Mouse (Mus musculus) myocyte (in vitro differentiated cells): ENCODE data around the gene Ank3. TPM values are rescaled to one million over a fixed set of nuclear protein-coding genes. Genes with fewer than 3 reads are reported as not detected.

Source experiments
- H3K27me3 ChIP-seq: one replicate; pipeline ENCODE4 v1.6.1; 2011; ENCODE audit not compliant: control insufficient read depth, insufficient read depth, insufficient read length
- H3K36me3 ChIP-seq: one replicate; pipeline ENCODE4 v1.6.1; 2011; ENCODE audit not compliant: control insufficient read depth, insufficient read depth
- H3K4me2 ChIP-seq: one replicate; pipeline ENCODE4 v1.6.1; 2011; ENCODE audit warnings: low read depth, control low read depth
- H3K4me3 ChIP-seq: one replicate; pipeline ENCODE4 v1.5.1; 2011; ENCODE audit warnings: mild to moderate bottlenecking, control low read depth, moderate library complexity
- H3K79me2 ChIP-seq: one replicate; pipeline ENCODE4 v1.6.1; 2011; ENCODE audit not compliant: control insufficient read depth, insufficient read depth
- H3ac ChIP-seq: one replicate; pipeline ENCODE4 v1.6.1; 2011; ENCODE audit not compliant: control insufficient read depth, insufficient read length
- CEBPB ChIP-seq: IDR thresholded peaks from 2 replicates; pipeline ENCODE4 v1.6.1; 2011; ENCODE audit warnings: mild to moderate bottlenecking, moderate library complexity; ENCODE audit not compliant: poor library complexity, insufficient read depth, severe bottlenecking
- E2F4 ChIP-seq: IDR thresholded peaks from one replicate; pipeline ENCODE4 v1.6.1; 2011; ENCODE audit warnings: mild to moderate bottlenecking, control low read depth, moderate library complexity; ENCODE audit not compliant: insufficient read depth
- MAX ChIP-seq: IDR thresholded peaks from one replicate; pipeline ENCODE4 v1.6.1; 2011; ENCODE audit warnings: low read depth, mild to moderate bottlenecking, control low read depth
- MYOD1 ChIP-seq, 3 experiments: IDR thresholded peaks; one replicate each; pipeline ENCODE4 v1.6.1; 2011; ENCODE audit warnings: control low read depth in 2 of 3, low read depth in 2 of 3, mild to moderate bottlenecking in 2 of 3, moderate library complexity in 1 of 3; ENCODE audit not compliant: insufficient read length in 2 of 3, control insufficient read depth in 1 of 3
- MYOG ChIP-seq, 3 experiments: IDR thresholded peaks; one replicate each; pipeline ENCODE4 v1.6.1; 2011; ENCODE audit warnings: control low read depth in 2 of 3, low read depth in 2 of 3, mild to moderate bottlenecking in 2 of 3; ENCODE audit not compliant: insufficient read length in 2 of 3, control insufficient read depth in 1 of 3, insufficient read depth in 1 of 3
- POLR2A ChIP-seq: IDR thresholded peaks from one replicate; pipeline ENCODE4 v1.6.1; 2011; ENCODE audit warnings: low read depth, mild to moderate bottlenecking, control low read depth, moderate library complexity; ENCODE audit not compliant: insufficient read length
- POLR2AphosphoS2 ChIP-seq: IDR thresholded peaks from one replicate; pipeline ENCODE4 v1.6.1; 2011; ENCODE audit warnings: low read depth, control low read depth; ENCODE audit not compliant: insufficient read length
- REST ChIP-seq: IDR thresholded peaks from one replicate; pipeline ENCODE4 v1.6.1; 2011; ENCODE audit warnings: mild to moderate bottlenecking, control low read depth, moderate library complexity; ENCODE audit not compliant: insufficient read depth, insufficient read length
- SRF ChIP-seq: IDR thresholded peaks from one replicate; pipeline ENCODE4 v1.6.1; 2011; ENCODE audit warnings: low read depth; ENCODE audit not compliant: control insufficient read depth, insufficient read length
- TCF12 ChIP-seq: IDR thresholded peaks from one replicate; pipeline ENCODE4 v1.6.1; 2011; ENCODE audit warnings: mild to moderate bottlenecking, control low read depth; ENCODE audit not compliant: poor library complexity, insufficient read depth, severe bottlenecking
- TCF3 ChIP-seq: IDR thresholded peaks from one replicate; pipeline ENCODE4 v1.6.1; 2011; ENCODE audit warnings: low read depth, control low read depth; ENCODE audit not compliant: insufficient read length
- USF1 ChIP-seq: IDR thresholded peaks from one replicate; pipeline ENCODE4 v1.6.1; 2011; ENCODE audit warnings: low read depth, mild to moderate bottlenecking, control low read depth, moderate library complexity
- polyA plus RNA-seq: library from polyadenylated mRNA; unstranded; fragments of >200 nt; fragmentation: generic; extraction: Trizol; gene quantifications from one replicate; pipeline ENCODE4 v1.2.1, GENCODE M21; 2012; ENCODE audit warnings: missing spikeins

Ank3 gene
- polyA plus RNA-seq, 1 experiment = 5.5 TPM

DNA sequence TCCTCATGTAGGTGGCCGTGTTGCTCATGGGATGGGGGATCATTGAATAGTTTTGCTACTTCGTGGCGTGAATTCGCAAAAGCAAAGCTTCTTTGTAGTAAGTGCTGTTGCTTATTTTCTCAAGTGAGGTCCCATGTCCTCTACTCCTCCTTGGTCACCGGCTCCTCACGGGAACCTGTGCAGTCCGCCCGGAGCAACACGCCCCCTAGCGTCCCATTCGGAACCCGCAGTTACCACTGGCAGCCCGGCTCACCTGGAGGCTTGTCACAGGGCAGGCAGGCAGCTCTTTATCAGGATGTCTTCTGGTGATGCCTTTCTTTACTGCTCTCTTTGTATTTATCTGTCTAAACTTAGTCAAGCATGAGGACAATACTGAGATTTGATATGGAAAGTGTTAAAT lies 157.7 kb downstream of the Ank3 start:
- Histone ChIP-seq H3K36me3 (no peaks in the 10 kb centered on the region), H3K4me3 (no peak overlapping the region), H3K79me2 (no peaks in the 10 kb centered on the region), H3K27me3 (no peaks in the 10 kb centered on the region), H3K4me2 (no peak overlapping the region), H3ac (no peak overlapping the region)
- no peak for TF ChIP-seq MYOD1 (IDR thresholded peaks at IDR 0.05; ENCODE audit: control insufficient read depth in 1 of 3, insufficient read length in 2 of 3, low read depth in 2 of 3)
- no peak for TF ChIP-seq REST
- no peak for TF ChIP-seq TCF3
- no peak for TF ChIP-seq MAX

DNA sequence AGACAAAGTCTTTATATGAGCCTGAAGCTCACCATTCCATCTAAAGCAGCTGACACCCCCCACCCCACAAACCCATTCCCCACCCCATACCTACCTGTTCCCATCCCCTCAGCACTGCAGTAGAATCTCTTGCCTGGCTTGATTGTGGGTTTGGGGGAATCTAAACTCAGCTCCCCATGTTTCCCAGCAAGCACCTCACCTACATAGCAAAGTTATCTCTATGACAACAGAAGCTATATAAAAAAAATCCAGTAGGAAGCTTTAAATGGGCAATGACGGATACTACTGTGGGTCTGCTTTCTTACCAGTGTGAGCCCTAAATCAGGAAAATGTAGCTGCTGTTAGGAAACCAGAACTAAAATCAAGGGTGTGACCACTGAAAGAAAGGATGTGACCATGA lies 161.7 kb downstream of the Ank3 start:
- Histone ChIP-seq H3K4me3 (no peak overlapping the region), H3K27me3 (no peaks in the 10 kb centered on the region), H3K4me2 (no peak overlapping the region), H3ac (no peak overlapping the region), H3K79me2 (no peaks in the 10 kb centered on the region), H3K36me3 (no peaks in the 10 kb centered on the region)
- TF ChIP-seq POLR2A = no peak
- TF ChIP-seq TCF3 = no peak
- no peak for TF ChIP-seq POLR2AphosphoS2
- no peak for TF ChIP-seq SRF
- TF ChIP-seq USF1 = no peak
- TF ChIP-seq MAX = no peak
- TF ChIP-seq REST = no peak
- TF ChIP-seq CEBPB = no peak
- TF ChIP-seq E2F4 = no peak
- TF ChIP-seq TCF12 = no peak
- TF ChIP-seq MYOD1 (IDR thresholded peaks at IDR 0.05; ENCODE audit: control insufficient read depth in 1 of 3, insufficient read length in 2 of 3, low read depth in 2 of 3) = no peak
- no peak for TF ChIP-seq MYOG (IDR thresholded peaks at IDR 0.05; ENCODE audit: control insufficient read depth in 1 of 3, insufficient read depth in 1 of 3, insufficient read length in 2 of 3, low read depth in 2 of 3)

- no peaks in the 10 kb centered on the region for H3K27me3 ChIP-seq
- H3ac ChIP-seq = no peak overlapping the region
- H3K4me3 ChIP-seq = no peak overlapping the region
- TF ChIP-seq POLR2A = no peak
- TF ChIP-seq TCF3 = no peak
- no peak for TF ChIP-seq USF1
- TF ChIP-seq MAX = no peak
- no peak for TF ChIP-seq MYOG (IDR thresholded peaks at IDR 0.05; ENCODE audit: control insufficient read depth in 1 of 3, insufficient read depth in 1 of 3, insufficient read length in 2 of 3, low read depth in 2 of 3)
- no peak for TF ChIP-seq CEBPB
- TF ChIP-seq MYOD1 (IDR thresholded peaks at IDR 0.05; ENCODE audit: control insufficient read depth in 1 of 3, insufficient read length in 2 of 3, low read depth in 2 of 3) = no peak
- TF ChIP-seq TCF12 = no peak
- no peak for TF ChIP-seq REST
- no peak for TF ChIP-seq SRF
- no peak for TF ChIP-seq E2F4
- H3K4me2 ChIP-seq = no peak overlapping the region
- no peaks in the 10 kb centered on the region for H3K79me2 ChIP-seq
- no peaks in the 10 kb centered on the region for H3K36me3 ChIP-seq
Measured at GRCm38 (mm10) chr10:69562931-69563330, 164.4 kb downstream of the Ank3 start.

- TF ChIP-seq MAX (no peak), MYOD1 (IDR thresholded peaks at IDR 0.05; ENCODE audit: control insufficient read depth in 1 of 3, insufficient read length in 2 of 3, low read depth in 2 of 3) (no peak), TCF12 (no peak), TCF3 (no peak), E2F4 (no peak), POLR2A (no peak), CEBPB (no peak), POLR2AphosphoS2 (no peak), SRF (no peak), REST (no peak), MYOG (IDR thresholded peaks at IDR 0.05; ENCODE audit: control insufficient read depth in 1 of 3, insufficient read depth in 1 of 3, insufficient read length in 2 of 3, low read depth in 2 of 3) (no peak), USF1 (no peak)
- Histone ChIP-seq H3K4me2 (no peak overlapping the region), H3K79me2 (no peaks in the 10 kb centered on the region), H3K27me3 (no peaks in the 10 kb centered on the region), H3K4me3 (no peak overlapping the region), H3ac (no peak overlapping the region), H3K36me3 (no peaks in the 10 kb centered on the region)
Measured at GRCm38 (mm10) chr10:69565052-69565451, 166.5 kb downstream of the Ank3 start.

GRCm38 (mm10) chr10:69568976-69569375 lies 170.4 kb downstream of the Ank3 start:
- H3K79me2 ChIP-seq = no peaks in the 10 kb centered on the region
- no peak overlapping the region for H3K4me3 ChIP-seq
- H3ac ChIP-seq = no peak overlapping the region
- H3K36me3 ChIP-seq = no peaks in the 10 kb centered on the region
- no peaks in the 10 kb centered on the region for H3K27me3 ChIP-seq
- H3K4me2 ChIP-seq = no peak overlapping the region
- TF ChIP-seq MYOG (IDR thresholded peaks at IDR 0.05; ENCODE audit: control insufficient read depth in 1 of 3, insufficient read depth in 1 of 3, insufficient read length in 2 of 3, low read depth in 2 of 3) (no peak), TCF12 (no peak), USF1 (no peak), REST (no peak), TCF3 (no peak), POLR2AphosphoS2 (no peak), E2F4 (no peak)
